Mouse (Mus musculus) midbrain, embryonic 16.5 days (tissue): ENCODE measurements at regions not wholly inside any gene's neighbourhood (a gene's known extent, or its start where the extent isn't known, plus 50 kb on each side); places are given as distances from the start of the nearest gene placed in this dataset.

Source experiments
- ATAC-seq: fragments of 200-750 bp; cut with Nextera tagmentation; 2 replicates; pipeline ENCODE4 v1.8.0; 2017; ENCODE audit warnings: moderate TSS enrichment
- H3K27ac ChIP-seq: fragments of 300-500 bp; sonication (generic); 2 replicates; pipeline ENCODE4 v1.5.1; 2014; ENCODE audit warnings: mild to moderate bottlenecking, low read length, mixed read lengths
- H3K27me3 ChIP-seq: fragments of 300-500 bp; sonication (generic); 2 replicates; pipeline ENCODE4 v1.6.1; 2014; ENCODE audit warnings: low read depth, low read length, mixed read lengths; ENCODE audit not compliant: control insufficient read depth, insufficient read depth
- H3K36me3 ChIP-seq: fragments of 300-500 bp; sonication (generic); 2 replicates; pipeline ENCODE4 v1.6.1; 2014; ENCODE audit warnings: mild to moderate bottlenecking, low read length, moderate library complexity, mixed read lengths; ENCODE audit not compliant: control insufficient read depth, insufficient read depth
- H3K4me1 ChIP-seq: fragments of 300-500 bp; sonication (generic); 2 replicates; pipeline ENCODE4 v1.6.1; 2014; ENCODE audit warnings: mild to moderate bottlenecking, low read length, mixed read lengths; ENCODE audit not compliant: control insufficient read depth, insufficient read depth
- H3K4me2 ChIP-seq: fragments of 300-500 bp; sonication (generic); 2 replicates; pipeline ENCODE4 v1.6.1; 2014; ENCODE audit warnings: mild to moderate bottlenecking, low read length, mixed read lengths
- H3K4me3 ChIP-seq: fragments of 300-500 bp; sonication (generic); 2 replicates; pipeline ENCODE4 v1.5.1; 2014; ENCODE audit warnings: low read depth, mild to moderate bottlenecking, low read length, moderate library complexity, mixed read lengths
- H3K9ac ChIP-seq: fragments of 300-500 bp; sonication (generic); 2 replicates; pipeline ENCODE4 v1.6.1; 2014; ENCODE audit warnings: low read depth, low read length, mixed read lengths
- H3K9me3 ChIP-seq: fragments of 300-500 bp; sonication (generic); replicated peaks from 2 replicates; pipeline ENCODE4 v1.6.1; 2014; ENCODE audit warnings: mild to moderate bottlenecking, low read length, mixed read lengths; ENCODE audit not compliant: control insufficient read depth, poor library complexity, severe bottlenecking
- WGBS: fragments of 180-500 bp; shearing (Covaris S2); extraction: QIAGEN DNeasy Blood & Tissue Kit; methylation state at CpG from one replicate; pipeline ENCODE4 v1.1.7; 2014; 5-methylcytosine and 5-hydroxymethylcytosine counted together

GRCm38 (mm10) chr15:7692096-7692495 lies 118.5 kb upstream of the Gdnf start:
- H3K4me1 ChIP-seq = no peaks in the 10 kb centered on the region
- 86% methylated on average over 3 of the region's 3 CpGs for WGBS
- H3K27me3 ChIP-seq = no peaks in the 10 kb centered on the region
- H3K36me3 ChIP-seq = no peaks in the 10 kb centered on the region
- H3K4me3 ChIP-seq = no peak overlapping the region
- H3K27ac ChIP-seq = no peak overlapping the region
- H3K4me2 ChIP-seq = no peak overlapping the region
- H3K9me3 ChIP-seq = no peaks in the 10 kb centered on the region
- no peak for ATAC-seq
- no peak overlapping the region for H3K9ac ChIP-seq

- H3K4me1 ChIP-seq = no peaks in the 10 kb centered on the region
- H3K4me2 ChIP-seq = no peak overlapping the region
- no peak for ATAC-seq
- H3K27me3 ChIP-seq = no peaks in the 10 kb centered on the region
- H3K9me3 ChIP-seq = no peaks in the 10 kb centered on the region
- no peak overlapping the region for H3K9ac ChIP-seq
- no peaks in the 10 kb centered on the region for H3K36me3 ChIP-seq
- 91% methylated on average over 5 of the region's 5 CpGs for WGBS
- no peak overlapping the region for H3K27ac ChIP-seq
- no peak overlapping the region for H3K4me3 ChIP-seq
These were observed 116.6 kb upstream of the Gdnf start for GRCm38 (mm10) chr15:7694037-7694436.

GRCm38 (mm10) chr15:7697724-7698123 lies 112.9 kb upstream of the Gdnf start:
- Histone ChIP-seq H3K27ac (no peak overlapping the region), H3K27me3 (no peaks in the 10 kb centered on the region), H3K4me1 (no peaks in the 10 kb centered on the region), H3K4me2 (no peak overlapping the region), H3K9me3 (no peaks in the 10 kb centered on the region), H3K36me3 (no peaks in the 10 kb centered on the region), H3K9ac (no peak overlapping the region), H3K4me3 (no peak overlapping the region)
- 50% methylated on average over 3 of the region's 3 CpGs for WGBS
- ATAC-seq = no peak

- Histone ChIP-seq H3K4me1 (no peaks in the 10 kb centered on the region), H3K9me3 (no peaks in the 10 kb centered on the region), H3K4me3 (no peak overlapping the region), H3K36me3 (no peaks in the 10 kb centered on the region), H3K9ac (no peak overlapping the region), H3K27me3 (no peaks in the 10 kb centered on the region), H3K27ac (no peak overlapping the region), H3K4me2 (no peak overlapping the region)
- ATAC-seq = no peak
- WGBS = 90% methylated on average over 5 of the region's 5 CpGs
These were observed 101.8 kb upstream of the Gdnf start for GRCm38 (mm10) chr15:7708836-7709235.

GRCm38 (mm10) chr15:7714641-7715040 lies 96.0 kb upstream of the Gdnf start:
- H3K9me3 ChIP-seq = no peaks in the 10 kb centered on the region
- no peak overlapping the region for H3K4me2 ChIP-seq
- ATAC-seq = no peak
- no peak overlapping the region for H3K9ac ChIP-seq
- no peak overlapping the region for H3K4me3 ChIP-seq
- H3K4me1 ChIP-seq = no peaks in the 10 kb centered on the region
- H3K27me3 ChIP-seq = no peaks in the 10 kb centered on the region
- whole genome bisulfite sequencing = 80% methylated on average over 1 of the region's 1 CpGs
- H3K27ac ChIP-seq = no peak overlapping the region
- no peaks in the 10 kb centered on the region for H3K36me3 ChIP-seq

GRCm38 (mm10) chr15:7716188-7716587 lies 94.5 kb upstream of the Gdnf start:
- WGBS = 82% methylated on average over 1 of the region's 1 CpGs
- no peaks in the 10 kb centered on the region for H3K36me3 ChIP-seq
- H3K9me3 ChIP-seq = no peaks in the 10 kb centered on the region
- H3K4me3 ChIP-seq = no peak overlapping the region
- no peak overlapping the region for H3K9ac ChIP-seq
- no peaks in the 10 kb centered on the region for H3K27me3 ChIP-seq
- H3K4me2 ChIP-seq = no peak overlapping the region
- H3K4me1 ChIP-seq = no peaks in the 10 kb centered on the region
- H3K27ac ChIP-seq = no peak overlapping the region
- no peak for ATAC-seq

GRCm38 (mm10) chr15:7723202-7723721 lies 87.4 kb upstream of the Gdnf start:
- no peaks in the 10 kb centered on the region for H3K4me1 ChIP-seq
- H3K27ac ChIP-seq = no peak overlapping the region
- no peaks in the 10 kb centered on the region for H3K27me3 ChIP-seq
- no peak for ATAC-seq
- H3K36me3 ChIP-seq = no peaks in the 10 kb centered on the region
- no peaks in the 10 kb centered on the region for H3K9me3 ChIP-seq
- WGBS = 61% methylated on average over 5 of the region's 5 CpGs
- H3K4me3 ChIP-seq = no peak overlapping the region
- no peak overlapping the region for H3K9ac ChIP-seq
- H3K4me2 ChIP-seq = no peak overlapping the region

- Histone ChIP-seq H3K9ac (no peak overlapping the region), H3K36me3 (no peaks in the 10 kb centered on the region), H3K9me3 (no peaks in the 10 kb centered on the region), H3K27ac (no peak overlapping the region), H3K4me2 (no peak overlapping the region), H3K27me3 (no peaks in the 10 kb centered on the region), H3K4me3 (no peak overlapping the region), H3K4me1 (no peaks in the 10 kb centered on the region)
- ATAC-seq = no peak
- 87% methylated on average over 2 of the region's 2 CpGs for WGBS
These were observed 86.9 kb upstream of the Gdnf start for GRCm38 (mm10) chr15:7723770-7724169.

- Histone ChIP-seq H3K9me3 (no peaks in the 10 kb centered on the region), H3K27me3 (no peaks in the 10 kb centered on the region), H3K4me3 (no peak overlapping the region), H3K27ac (no peak overlapping the region), H3K9ac (no peak overlapping the region), H3K4me2 (no peak overlapping the region), H3K4me1 (no peaks in the 10 kb centered on the region), H3K36me3 (no peaks in the 10 kb centered on the region)
- WGBS = 77% methylated on average over 4 of the region's 4 CpGs
- no peak for ATAC-seq
These were observed 85.1 kb upstream of the Gdnf start for GRCm38 (mm10) chr15:7725505-7725904.

- H3K36me3 ChIP-seq = no peaks in the 10 kb centered on the region
- WGBS = 94% methylated on average over 4 of the region's 4 CpGs
- no peaks in the 10 kb centered on the region for H3K4me1 ChIP-seq
- no peak overlapping the region for H3K9ac ChIP-seq
- no peak overlapping the region for H3K27ac ChIP-seq
- no peaks in the 10 kb centered on the region for H3K9me3 ChIP-seq
- H3K4me3 ChIP-seq = no peak overlapping the region
- H3K27me3 ChIP-seq = no peaks in the 10 kb centered on the region
- no peak for ATAC-seq
- no peak overlapping the region for H3K4me2 ChIP-seq
These were observed 63.1 kb upstream of the Gdnf start for GRCm38 (mm10) chr15:7747586-7747985.
